Mouse (Mus musculus) megakaryocyte-erythroid progenitor cell, adult 5-6 weeks (primary cell): ENCODE data around the gene Fignl2. TPM values are rescaled to one million over a fixed set of nuclear protein-coding genes. Genes with fewer than 3 reads are reported as not detected.

Source experiments
- ATAC-seq: replicated peaks from 2 replicates; pipeline ENCODE4 v1.8.0; 2016; ENCODE audit warnings: mild to moderate bottlenecking, inconsistent platforms; ENCODE audit not compliant: severe bottlenecking, poor library complexity, low FRiP score, low TSS enrichment
- total RNA-seq, 2 experiments: library from RNA; stranded (forward) in 1 of 2; stranded (reverse) in 1 of 2; fragments of 200-1000, 215-1000 nt in 1 of 2; fragments of >200 nt in 1 of 2; fragmentation: Nextera tagmentation in 1 of 2; gene quantifications; 2 replicates each; pipeline ENCODE4 v1.2.3; 2014 to 2017

Gene Fignl2
- total RNA-seq, 2 experiments from 2014 or later = not detected

DNA sequence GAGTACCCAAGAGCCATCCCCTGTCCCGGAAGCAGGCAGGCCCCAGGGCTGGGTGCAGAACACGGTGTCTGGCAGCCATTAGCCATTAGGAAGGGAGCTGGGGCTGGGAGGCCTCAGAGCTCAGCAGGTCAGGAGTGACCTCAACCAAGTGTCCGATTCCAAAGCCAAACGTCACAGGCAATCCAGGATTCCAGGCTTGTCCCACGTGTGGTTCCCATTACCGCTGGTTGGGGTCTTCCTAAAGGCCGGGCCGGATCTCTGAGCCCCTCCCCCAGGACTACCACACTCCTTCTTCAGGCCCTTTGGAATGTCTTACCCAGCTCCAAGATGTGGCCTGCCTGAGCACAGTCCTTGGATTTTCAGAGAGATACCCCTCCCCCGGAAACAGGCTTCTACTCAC, 16.6 kb upstream of the Fignl2 start:
- no peak for ATAC-seq

DNA sequence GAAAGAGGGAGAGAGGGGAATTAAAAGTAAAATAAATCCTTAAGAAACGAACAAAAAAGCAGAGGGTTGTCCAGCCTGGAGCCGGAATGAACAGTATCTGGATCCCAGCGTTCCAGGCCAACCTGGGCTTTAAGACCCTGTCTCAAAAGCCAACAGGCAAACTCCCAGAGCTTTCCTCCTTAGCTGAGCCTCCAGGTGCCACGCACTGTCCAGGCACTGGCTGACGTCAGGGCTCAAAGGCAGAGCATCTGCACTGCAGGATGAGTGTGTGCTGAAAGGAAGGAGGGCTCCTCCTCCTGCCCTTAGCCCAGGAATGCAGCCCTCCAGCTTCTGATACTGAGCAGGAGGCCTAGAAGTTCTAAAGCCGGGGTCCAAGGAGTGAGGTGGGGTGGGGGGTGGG, 15.6 kb upstream of the Fignl2 start:
- no peak for ATAC-seq

DNA sequence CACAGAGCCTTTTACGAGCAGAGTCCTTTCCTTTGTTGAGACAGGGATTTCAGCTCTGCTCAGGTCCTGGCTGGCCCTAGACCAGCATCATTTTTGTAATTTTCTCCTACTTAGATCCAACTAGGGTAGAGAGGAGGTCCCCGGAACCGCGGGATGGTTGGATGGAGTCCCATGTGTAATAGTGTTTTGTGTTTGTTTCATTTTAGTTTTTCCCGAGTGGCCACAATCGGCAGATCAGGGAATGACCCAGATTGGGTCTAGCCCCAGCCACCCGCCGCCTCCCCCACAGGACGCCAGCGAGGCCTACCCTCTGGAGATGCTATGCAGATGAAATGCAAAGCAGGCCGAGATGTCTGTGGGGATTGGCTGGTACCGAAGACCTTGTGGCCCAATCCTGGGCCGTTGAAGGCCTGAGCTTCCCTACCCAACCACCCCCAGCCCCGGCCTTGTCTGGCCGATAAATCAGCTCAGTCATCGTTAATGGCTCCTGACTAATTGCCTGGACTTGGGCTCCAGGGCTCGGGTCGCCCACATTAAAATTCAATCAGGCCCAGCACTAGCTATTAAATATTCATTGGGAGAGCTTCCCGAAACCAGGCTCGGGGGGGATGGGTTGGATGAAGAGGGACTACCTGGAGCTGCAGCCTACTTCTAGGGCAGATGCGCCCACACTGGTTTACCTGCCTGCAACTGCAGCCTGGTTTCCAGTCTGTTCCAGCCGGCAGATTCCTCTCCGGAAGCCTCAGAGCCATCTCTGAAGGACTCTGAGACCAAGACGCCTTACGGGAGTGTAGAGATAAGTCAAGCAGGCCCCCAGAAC, 14.7 kb upstream of the Fignl2 start:
- no peak for ATAC-seq

DNA sequence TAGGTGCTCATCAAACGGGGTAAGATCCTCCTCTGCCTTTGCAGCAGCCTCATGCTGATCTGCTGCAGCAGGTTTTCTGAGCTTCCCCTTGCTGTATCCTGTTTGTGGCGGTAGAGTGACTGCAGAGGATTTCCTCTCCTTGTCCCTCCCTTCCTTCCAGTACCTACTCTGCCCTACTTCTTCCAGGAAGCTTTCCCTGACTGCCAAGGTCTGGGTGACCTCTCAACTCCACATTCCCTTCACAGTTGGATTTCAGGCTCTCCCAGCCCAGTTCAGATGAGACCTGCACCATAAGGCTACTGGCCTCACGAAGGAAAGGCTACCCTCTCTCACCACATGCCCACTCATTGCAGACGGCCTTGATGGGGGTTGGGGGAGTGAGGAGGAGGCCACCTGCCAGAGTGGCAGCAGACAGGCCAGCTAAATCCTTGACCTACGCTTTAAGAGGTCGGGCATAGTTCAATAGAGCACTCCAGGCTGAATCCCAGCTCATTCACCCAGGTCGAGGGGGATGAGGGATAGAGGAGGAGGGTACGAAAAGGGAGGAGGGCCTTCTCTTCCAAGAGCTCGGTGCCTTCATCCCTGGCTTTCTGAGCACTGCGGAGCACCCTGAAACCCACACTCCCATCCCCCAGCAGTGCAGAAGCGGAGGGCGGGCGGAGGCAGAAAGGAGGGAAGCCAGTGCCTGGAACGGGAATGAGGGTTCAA, 13.9 kb upstream of the Fignl2 start:
- no peak for ATAC-seq

DNA sequence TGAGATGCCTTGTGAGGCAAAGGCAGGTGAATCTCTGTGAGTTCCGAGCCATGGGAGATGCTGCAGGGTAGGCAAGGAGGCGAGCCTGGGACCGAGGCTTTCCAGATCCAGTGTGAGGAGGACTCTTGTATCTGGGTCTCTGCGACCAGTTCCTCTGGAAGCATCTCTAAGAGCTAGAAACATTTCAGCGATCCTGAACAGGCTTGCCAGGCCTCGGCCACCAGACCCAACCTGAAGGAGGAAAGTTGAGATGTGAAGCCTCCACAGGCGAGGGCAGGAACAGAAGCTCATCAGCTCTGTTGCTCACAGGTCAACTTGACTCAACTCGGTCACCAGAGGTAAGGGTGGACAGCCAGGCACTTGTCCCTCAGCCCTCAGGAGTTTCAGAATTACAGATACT, 13.2 kb upstream of the Fignl2 start:
- ATAC-seq = no peak

DNA sequence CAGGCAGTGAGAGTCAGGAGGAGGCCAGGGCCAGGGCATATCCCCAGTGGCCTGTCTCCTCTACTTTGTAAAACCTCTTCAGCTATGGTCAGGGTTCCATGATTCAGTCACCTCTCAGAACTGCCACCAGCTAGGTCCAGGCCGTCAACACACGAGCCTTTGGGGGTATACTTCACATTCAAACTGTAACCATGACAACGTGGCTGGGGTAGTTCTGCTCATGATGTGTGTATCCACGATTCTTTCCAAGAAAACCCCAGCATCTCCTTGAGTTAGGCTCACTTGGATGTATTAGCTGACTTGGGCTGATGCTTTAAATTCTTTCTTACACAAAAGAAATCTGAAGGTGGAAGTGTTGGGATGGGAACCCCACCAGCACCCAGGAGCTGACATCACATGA, 9.9 kb upstream of the Fignl2 start:
- no peak for ATAC-seq

DNA sequence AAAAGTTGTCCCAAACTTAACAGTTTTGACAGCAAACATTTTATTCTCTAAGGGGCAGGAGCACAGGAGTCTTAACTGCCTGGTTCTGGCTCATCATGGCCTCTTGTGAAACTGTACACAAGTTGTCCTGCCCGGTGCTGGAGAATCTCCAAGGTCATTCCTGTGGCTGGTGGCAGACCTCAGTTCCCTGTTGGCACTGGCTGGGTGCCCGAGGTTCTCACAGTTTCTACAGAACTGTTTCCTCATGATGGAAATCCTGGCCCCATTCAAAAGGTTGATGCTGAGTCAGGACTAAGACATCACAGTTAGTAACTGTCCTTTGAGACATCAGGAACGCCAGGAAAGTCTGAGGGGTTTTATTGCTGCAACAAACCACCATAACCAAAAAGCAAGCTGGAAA, 8.6 kb upstream of the Fignl2 start:
- ATAC-seq = no peak

DNA sequence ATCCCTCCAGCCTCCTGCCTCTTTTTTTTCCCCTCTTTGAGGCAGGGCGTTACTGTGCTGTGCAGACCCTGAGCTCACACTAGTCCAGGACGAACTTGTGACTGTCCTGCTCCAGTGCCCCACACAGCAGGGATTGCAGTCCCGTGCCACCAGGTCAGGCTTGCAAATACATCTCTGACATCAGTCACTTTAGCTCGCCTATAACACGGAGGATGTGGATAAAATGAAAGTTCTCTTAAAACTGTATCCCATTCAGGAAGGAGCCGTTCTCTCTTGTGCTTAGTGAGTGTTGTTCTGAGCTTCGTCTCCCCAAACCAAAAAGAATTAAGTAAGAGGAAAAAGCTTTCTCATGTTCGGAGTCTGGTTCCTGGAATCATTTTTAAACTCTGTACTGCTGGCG, 8.1 kb upstream of the Fignl2 start:
- no peak for ATAC-seq

DNA sequence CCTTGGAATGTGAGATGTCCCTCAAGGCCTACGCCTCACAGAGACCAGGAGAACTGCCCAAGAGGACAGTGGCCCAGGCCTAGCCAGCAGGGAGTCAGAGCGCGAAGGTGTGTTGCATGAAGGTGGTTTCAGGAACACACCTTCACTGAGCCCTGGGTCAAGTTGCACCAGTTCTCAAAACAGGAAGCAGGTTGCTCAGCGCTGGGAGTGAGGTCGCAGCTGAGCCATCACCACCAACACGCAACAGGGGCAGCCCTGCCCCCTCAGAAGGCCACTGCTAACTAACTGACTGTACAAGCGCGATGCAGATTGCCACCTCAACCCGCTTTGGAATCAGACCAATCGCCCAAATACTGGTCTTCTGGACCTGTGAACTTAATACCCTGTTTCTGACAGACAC, 6.1 kb upstream of the Fignl2 start:
- ATAC-seq = no peak; the same call in 1 of the 2 replicates

DNA sequence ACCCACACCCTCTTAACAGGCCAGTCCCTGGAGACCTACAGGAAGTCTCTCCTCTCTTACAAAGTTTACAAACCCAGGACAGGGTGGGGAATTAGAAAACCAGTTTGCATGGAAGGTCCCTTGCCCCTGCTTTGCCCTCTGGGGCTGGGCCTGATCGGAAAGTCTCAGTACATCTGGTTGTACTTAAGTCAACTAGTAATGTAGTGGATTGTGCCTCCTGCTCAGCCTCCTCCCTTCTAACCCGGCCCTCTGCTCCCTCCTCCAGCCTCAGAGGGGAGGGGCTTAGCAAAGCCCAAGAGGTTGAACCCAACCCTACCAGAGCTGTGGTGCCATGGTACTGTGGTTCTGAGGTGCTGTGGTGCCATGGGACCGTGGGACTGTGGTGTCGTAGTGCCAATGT, 3.9 kb upstream of the Fignl2 start:
- ATAC-seq = no peak

DNA sequence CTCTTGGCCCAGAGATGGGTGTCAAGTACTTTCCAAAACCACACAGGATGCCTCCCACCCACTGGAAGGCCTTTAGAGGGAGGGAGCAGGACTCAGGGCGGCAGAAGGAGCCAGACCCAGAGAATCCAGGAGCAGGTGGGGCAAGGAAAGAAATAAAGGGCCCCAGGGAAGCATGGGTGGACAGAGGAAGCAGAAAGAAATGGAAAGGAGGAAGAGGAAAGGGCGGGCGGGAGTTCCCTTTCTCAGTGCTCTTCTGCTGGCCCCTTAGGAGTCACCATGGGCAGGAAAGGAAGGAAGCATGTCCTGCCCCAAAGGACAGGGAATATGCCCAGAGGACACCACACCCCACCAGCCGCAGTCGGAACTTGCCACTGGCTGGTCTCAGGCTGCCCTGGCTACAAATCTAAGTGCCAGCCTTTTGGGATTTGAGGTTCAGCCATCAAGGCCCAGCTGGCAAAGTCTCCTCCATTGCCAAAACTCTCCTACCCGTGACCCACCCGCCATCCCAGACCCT, 2.7 kb upstream of the Fignl2 start:
- ATAC-seq = no peak

DNA sequence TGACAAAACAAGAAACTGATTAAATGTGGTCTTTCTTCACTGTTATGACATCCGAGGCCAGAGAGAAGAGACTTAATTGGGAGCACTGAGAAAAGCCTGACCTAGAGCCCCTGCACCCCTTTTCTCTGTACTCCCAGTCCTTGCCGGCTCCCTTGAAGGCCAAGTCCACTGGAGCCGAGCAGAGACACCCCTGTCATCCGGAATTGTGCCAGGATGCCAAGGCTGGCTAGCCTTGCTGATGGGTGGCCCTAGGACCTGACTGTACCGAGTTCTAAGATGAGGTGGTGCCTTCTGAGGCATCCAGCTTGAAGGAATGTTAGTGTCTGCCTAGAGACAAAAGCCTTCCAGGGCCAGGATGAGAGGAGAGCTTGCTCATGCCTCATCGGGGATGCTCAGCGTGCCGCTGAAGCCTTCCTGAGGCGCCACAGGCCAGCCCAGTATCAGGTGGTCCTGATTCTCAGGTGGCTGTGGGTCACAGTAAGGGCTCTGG, 1.7 kb upstream of the Fignl2 start:
- ATAC-seq = no peak

DNA sequence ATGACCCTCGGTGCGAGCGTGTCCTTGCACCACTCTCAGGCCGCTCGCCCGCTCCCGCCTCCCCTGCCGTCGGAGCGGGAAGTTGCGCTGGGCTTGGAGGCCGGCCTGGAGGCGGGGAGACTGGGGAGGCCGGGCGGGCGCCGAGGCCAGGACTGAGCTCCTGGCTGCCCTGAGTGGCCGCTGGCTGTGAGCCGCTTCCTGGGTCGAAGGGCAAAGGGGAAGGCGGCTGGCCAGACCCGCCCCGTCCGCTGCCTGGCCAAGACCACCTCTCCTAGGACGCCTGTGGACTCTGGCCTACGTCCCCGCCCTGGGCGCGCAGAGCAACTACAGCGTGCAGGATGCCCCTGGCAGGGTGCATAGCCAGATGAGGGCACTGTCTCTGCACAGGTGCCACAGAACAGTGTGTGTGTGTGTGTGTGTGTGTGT, 377 bp upstream of the Fignl2 start:
- no peak; the same call in 1 of the 2 replicates for ATAC-seq

DNA sequence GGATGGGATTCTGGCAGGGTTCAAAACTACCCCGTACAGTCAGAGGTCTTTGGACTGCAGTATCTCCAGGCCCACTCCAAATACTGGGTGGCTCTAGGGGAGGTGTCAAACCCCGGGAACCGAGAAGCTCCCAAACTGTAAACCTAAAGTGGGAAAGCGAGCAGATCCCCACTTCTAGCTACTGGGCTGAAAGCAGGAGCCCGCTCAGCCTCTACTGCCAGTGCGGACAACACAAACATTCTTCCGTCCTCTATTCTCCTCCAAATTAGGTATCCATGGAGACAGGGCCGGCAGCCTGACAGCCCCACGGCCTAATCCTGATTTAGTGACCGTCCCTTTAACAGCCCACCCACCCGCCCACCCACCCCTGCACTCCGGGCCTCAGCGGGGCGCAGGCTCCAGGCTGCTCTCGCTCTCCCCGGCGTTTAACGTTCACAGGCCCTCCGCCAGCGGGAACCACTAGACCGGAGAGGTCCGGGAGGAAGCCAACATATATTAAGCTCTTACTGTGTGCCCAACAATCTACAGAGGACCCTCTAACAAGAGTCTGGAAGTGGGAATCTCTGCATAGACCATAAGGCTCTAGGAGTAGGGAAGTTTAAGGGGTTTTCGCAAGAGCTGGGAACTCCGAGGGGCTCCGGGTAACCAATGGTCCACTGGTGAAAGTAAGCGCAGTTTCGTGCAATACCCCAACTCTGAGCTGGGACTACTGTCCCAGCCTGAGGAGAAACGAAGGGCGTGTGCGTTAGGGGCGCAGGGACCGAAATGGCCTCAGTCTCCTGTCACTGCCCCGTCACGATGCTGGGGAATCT, 1.2 kb downstream of the Fignl2 start:
- no peak for ATAC-seq

DNA sequence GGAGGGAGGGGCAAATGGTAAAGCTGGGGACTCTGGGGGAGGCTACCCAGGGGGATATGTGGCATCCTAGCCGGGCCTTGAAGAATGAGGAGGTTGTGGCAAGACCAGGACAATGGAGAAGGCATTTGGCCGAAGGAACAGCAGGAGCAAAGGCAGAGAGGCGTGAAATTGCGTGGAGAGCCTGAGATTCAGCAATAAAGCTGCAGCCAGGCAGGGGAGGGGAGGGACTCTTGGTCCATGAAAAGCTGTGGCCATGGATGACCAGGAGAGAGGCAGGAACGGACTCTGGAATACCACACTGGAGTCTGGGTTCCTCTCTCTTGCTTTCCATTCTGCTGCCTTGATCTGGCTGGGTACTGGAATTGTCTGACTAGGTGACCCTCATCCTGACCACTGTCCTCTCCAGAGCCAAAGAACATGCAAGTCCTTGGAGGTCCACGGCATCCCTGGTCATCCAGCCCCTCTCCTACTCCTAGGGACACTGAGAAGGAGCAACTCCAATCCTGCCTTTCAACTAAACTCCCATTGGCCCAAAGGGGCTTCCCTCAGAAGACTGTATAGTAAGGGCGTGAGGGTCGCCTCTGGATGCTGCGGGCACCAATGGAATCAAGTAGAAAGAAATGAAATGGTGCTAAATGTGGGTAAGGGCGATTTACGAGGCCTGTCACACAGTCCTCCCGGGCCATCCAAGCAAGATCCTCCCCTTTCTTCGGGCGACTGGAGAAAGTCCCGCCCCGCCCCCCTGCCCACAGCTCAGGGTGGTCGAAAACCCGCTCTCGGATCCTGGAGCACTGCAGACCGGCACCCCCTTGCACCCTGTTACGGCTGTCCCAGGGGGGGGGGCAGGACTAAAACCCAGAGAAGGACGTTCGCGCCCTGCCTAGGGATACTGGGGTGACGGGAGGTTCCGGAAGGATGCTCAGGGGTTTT, 2.0 kb downstream of the Fignl2 start:
- no peak for ATAC-seq

DNA sequence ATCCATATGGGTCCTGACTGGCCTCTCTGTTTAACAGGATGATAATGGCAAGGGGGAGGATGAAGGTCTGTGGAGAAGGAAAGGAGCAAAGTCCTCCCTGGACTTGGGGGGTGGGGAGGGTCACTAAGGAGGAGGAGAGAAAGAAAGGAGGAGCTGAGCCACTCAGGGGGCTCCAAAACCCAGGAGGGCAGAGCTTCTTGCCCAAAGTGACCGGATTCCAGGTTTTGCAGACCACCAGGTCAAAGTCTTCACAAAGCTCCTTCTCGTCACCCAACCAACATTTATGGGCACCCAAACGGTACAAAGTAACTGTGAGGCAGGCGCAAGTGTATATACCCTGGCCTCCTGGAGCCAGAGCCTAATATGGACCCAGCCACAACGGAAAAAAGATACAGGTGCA, 2.7 kb downstream of the Fignl2 start:
- no peak for ATAC-seq

DNA sequence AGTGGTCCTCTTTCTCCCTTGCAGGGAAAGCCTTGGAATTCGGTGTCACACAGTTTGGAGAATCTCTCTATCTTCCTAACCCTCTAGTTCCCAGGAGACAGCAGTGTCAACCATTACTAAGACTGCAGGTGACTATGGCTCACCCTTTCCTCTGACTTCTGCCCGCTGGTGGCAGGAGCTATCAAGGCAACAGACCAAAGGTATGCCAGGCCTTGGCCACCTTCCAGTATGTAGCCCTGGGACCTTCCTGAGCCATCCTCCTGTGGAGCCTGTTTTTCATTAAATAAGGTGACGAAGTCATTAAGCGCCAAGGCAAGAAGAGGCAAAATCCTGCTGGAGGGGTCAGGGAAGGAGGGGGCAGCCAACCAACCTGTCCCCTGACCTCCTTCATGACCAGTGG, 3.2 kb downstream of the Fignl2 start:
- ATAC-seq = no peak

DNA sequence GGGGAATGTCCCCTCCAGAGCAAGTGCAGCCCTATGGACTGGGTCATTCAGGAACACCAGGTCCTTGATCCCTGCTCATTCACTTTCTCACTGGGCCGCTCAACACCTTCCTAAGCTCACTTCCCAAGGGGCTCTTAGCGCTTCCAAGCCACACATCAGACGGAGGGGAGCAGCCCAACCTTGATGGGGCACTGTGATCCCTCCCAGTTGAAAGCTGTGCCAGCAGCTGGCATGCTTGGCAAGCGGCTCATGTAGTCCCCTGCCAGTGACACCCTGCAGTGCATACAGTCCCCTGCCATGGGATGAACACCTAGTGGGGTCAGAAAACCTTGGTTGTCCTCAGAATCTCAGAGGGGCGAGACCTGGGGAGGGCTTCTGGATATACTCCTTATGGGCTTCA, 4.3 kb downstream of the Fignl2 start:
- no peak for ATAC-seq

DNA sequence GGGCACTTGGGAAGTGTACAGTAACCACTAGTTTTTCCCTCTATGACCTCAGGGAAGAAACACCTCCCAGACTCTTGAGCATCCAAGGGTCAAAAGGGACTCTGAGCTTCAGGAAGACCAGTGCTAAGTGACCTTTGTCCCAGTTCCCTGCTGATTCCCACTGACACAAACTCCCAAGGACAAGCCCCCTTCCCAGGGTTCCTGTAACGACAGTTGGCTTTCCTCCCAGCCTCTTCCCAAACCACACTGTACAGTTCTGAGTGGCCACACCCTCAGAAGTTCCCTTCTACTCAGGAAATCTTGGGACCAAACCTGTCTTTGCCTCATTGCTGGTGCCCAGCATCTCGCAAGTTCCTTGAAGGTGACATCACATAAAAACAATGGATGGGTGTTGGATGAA, 5.6 kb downstream of the Fignl2 start:
- no peak for ATAC-seq
